Mouse (Mus musculus) C2C12 (cell line): Measurements from ENCODE around the gene Zxdc.

ENCODE experiments used
- CTCF ChIP-seq: IDR thresholded peaks from one replicate; pipeline ENCODE4 v1.5.1; 2011; ENCODE audit not compliant: control insufficient read depth, insufficient read depth, insufficient read length
- FOSL1 ChIP-seq: IDR thresholded peaks from one replicate; pipeline ENCODE4 v1.8.0; 2011; ENCODE audit warnings: mild to moderate bottlenecking, low read length; ENCODE audit not compliant: poor library complexity, insufficient read depth, severe bottlenecking
- MAX ChIP-seq: IDR thresholded peaks from one replicate; pipeline ENCODE4 v1.6.1; 2011; ENCODE audit warnings: mild to moderate bottlenecking, control low read depth
- MYOD1 ChIP-seq: IDR thresholded peaks from one replicate; pipeline ENCODE4 v1.6.1; 2011; ENCODE audit warnings: low read depth; ENCODE audit not compliant: control insufficient read depth, insufficient read length
- MYOG ChIP-seq: IDR thresholded peaks from one replicate; pipeline ENCODE4 v1.6.1; 2011; ENCODE audit not compliant: control insufficient read depth, insufficient read length; ENCODE audit errors: extremely low read depth
- USF1 ChIP-seq: IDR thresholded peaks from one replicate; pipeline ENCODE4 v1.6.1; 2011; ENCODE audit warnings: low read depth, mild to moderate bottlenecking, control low read depth, moderate library complexity

GRCm38 (mm10) chr6:90390629-90391028 lies 21.3 kb downstream of the Zxdc start:
- no peak for TF ChIP-seq CTCF
- TF ChIP-seq USF1, result no peak
- TF ChIP-seq FOSL1, result no peak
- no peak for TF ChIP-seq MAX
- TF ChIP-seq MYOD1, result no peak
- no peak for TF ChIP-seq MYOG
